In the genomic region with DNA sequence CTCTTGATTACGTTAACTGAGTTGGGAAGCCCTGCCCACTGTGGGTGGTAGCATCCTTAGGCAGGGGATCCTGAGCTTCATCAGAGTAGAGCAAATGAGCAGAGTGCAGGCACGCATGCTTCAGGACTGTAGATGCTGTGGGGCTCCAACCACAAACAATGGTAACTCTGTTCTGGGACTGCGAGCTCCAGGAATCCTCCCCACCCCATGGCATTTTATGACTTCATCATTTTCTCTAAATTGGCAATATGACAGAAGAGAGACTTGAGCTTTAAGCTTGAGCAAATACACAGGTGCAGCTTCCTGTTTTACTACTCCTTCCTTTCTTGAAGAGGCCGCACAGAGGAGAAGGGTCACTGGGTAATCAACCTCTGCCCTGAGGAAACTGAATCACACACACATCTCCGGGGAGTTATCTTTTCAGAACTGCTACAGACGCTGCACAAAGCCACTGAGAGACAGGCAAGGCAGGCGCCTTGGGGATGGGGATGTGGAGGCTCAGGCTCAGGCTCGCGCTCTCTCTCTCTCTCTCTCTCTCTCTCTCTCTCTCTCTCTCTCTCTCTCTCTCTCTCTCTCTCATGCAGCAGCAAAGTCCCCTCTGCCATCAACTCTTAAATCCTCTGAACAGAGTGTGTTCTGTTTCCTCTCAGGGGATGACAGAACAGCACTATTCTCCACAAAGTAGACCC, we compare ENCODE assay signal across 8 mouse cellular contexts. TPM values are rescaled to one million over a fixed set of nuclear protein-coding genes. Genes with fewer than 3 reads are reported as not detected.
DNase-seq lines count a peak whose midpoint lies in the region; ATAC-seq and TF ChIP-seq lines count a peak whose summit lies in the region.

No protein-coding gene starts in this region.

- 0 out of 2 replicates have a peak, but pooled peaks cover 2% of the 10 kb centered on the region for H3K36me3 ChIP-seq in kidney, embryonic 15.5 days
- no peaks in the 10 kb centered on the region for H3K36me3 ChIP-seq in kidney, adult 2 months (ENCODE audit: control insufficient read depth, insufficient read depth, low read length)
- no peaks in the 10 kb centered on the region for H3K36me3 ChIP-seq in embryonic facial prominence, embryonic 10.5 days (replicated peaks)
- no peaks in the 10 kb centered on the region for H3K36me3 ChIP-seq in forebrain, embryonic 13.5 days (ENCODE audit: poor library complexity, severe bottlenecking)

- H3K4me1 ChIP-seq in kidney, embryonic 15.5 days, result peaks cover 48% of the 10 kb centered on the region
- peaks cover 3% of the 10 kb centered on the region; the same call in 1 of the 2 replicates for H3K4me1 ChIP-seq in kidney, adult 2 months (ENCODE audit: control insufficient read depth, insufficient read depth, low read length)
- peaks cover 52% of the 10 kb centered on the region for H3K4me1 ChIP-seq in embryonic facial prominence, embryonic 10.5 days
- H3K4me1 ChIP-seq in forebrain, embryonic 13.5 days, result peaks cover 14% of the 10 kb centered on the region; the same call in 1 of the 2 replicates

- TF ChIP-seq POLR2A in kidney, adult 2 months (IDR thresholded peaks at IDR 0.05; ENCODE audit: low read depth, low read length), result no peak

- H3K4me2 ChIP-seq in kidney, embryonic 15.5 days, result no peak overlapping the region
- no peak overlapping the region for H3K4me2 ChIP-seq in forebrain, embryonic 13.5 days

- TF ChIP-seq CTCF in kidney, adult 2 months (conservative IDR thresholded peaks at IDR 0.05; ENCODE audit: insufficient read depth, insufficient read length, low read depth, low read length), result no peak

- no peak overlapping the region for H3K27ac ChIP-seq in kidney, embryonic 15.5 days
- H3K27ac ChIP-seq in kidney, adult 2 months (ENCODE audit: insufficient read depth, low read depth, low read length), result no peak overlapping the region
- H3K27ac ChIP-seq in embryonic facial prominence, embryonic 10.5 days (replicated peaks), result peak overlapping the region; percentile 35
- H3K27ac ChIP-seq in forebrain, embryonic 13.5 days, result no peak overlapping the region

- no peaks in the 10 kb centered on the region for H3K27me3 ChIP-seq in kidney, embryonic 15.5 days
- H3K27me3 ChIP-seq in kidney, adult 2 months (replicated peaks; ENCODE audit: control insufficient read depth, insufficient read depth, low read length), result no peaks in the 10 kb centered on the region
- H3K27me3 ChIP-seq in embryonic facial prominence, embryonic 10.5 days (replicated peaks; ENCODE audit: low read depth, poor library complexity, severe bottlenecking), result no peaks in the 10 kb centered on the region
- no peaks in the 10 kb centered on the region for H3K27me3 ChIP-seq in forebrain, embryonic 13.5 days

- no peak overlapping the region for H3K4me3 ChIP-seq in kidney, embryonic 15.5 days (replicated peaks)
- H3K4me3 ChIP-seq in kidney, adult 2 months (ENCODE audit: insufficient read depth, low read depth, low read length), result no peak overlapping the region
- no peak overlapping the region for H3K4me3 ChIP-seq in embryonic facial prominence, embryonic 10.5 days
- no peak overlapping the region for H3K4me3 ChIP-seq in forebrain, embryonic 13.5 days

- intact Hi-C loops in left cerebral cortex, postnatal 4 days (cut with DNase I), result no loop called here

- 0 out of 2 replicates have a peak, but pooled peaks have one; percentile 40 for ATAC-seq in kidney, embryonic 15.5 days (replicated peaks; ENCODE audit: low FRiP score)
- ATAC-seq in monocyte, adult 5-6 weeks (replicated peaks; ENCODE audit: insufficient number of reproducible peaks, low FRiP score, low TSS enrichment, poor library complexity, severe bottlenecking), result peak; percentile 32; the same call in 1 of the 2 replicates
- no peak for ATAC-seq in forebrain, embryonic 13.5 days

- no peak for DNase-seq in kidney, adult 2 months
- DNase-seq in CD4-positive helper T cell, adult 2 months (ENCODE audit: low read depth, low spot score), result peak; percentile 53
- peak; percentile 27 for DNase-seq in embryonic facial prominence, embryonic 10.5 days (ENCODE audit: low spot score)
- no peak for DNase-seq in adipocyte (ENCODE audit: low spot score)
- no peak for DNase-seq in left cerebral cortex, postnatal 4 days

- 19% methylated on average over 9 of the region's 9 CpGs for WGBS in kidney, embryonic 15.5 days
- 44% methylated on average over 9 of the region's 9 CpGs for WGBS in kidney, adult 2 months
- 37% methylated on average over 9 of the region's 9 CpGs for WGBS in embryonic facial prominence, embryonic 10.5 days
- 57% methylated on average over 9 of the region's 9 CpGs for WGBS in forebrain, embryonic 13.5 days

- no peaks in the 10 kb centered on the region for H3K9me3 ChIP-seq in kidney, embryonic 15.5 days (replicated peaks)
- H3K9me3 ChIP-seq in embryonic facial prominence, embryonic 10.5 days, result no peaks in the 10 kb centered on the region
- H3K9me3 ChIP-seq in forebrain, embryonic 13.5 days (replicated peaks), result no peaks in the 10 kb centered on the region

- H3K9ac ChIP-seq in kidney, embryonic 15.5 days, result no peak overlapping the region
- H3K9ac ChIP-seq in forebrain, embryonic 13.5 days, result no peak overlapping the region

RNA-seq across cellular contexts. Expression of a gene that starts 55.5 kb away (rescaled TPM):
- polyA plus RNA-seq in kidney, embryonic 15.5 days (2015; fragmentation: Nextera tagmentation; extraction: Ambion mirVana), result 24.8 and 27.1 TPM in 2 replicates
- polyA plus RNA-seq in kidney, adult 2 months (2012; rRNA removed), result 20.0 and 25.1 TPM in 2 replicates
- polyA plus RNA-seq in embryonic facial prominence, embryonic 10.5 days (2016; fragmentation: Nextera tagmentation; extraction: Ambion mirVana), result 30.8 and 32.0 TPM in 2 replicates
- total RNA-seq in monocyte, adult 5-6 weeks (2017), result 8.6 to 12.8 TPM (median 10.1 TPM) in 3 replicates
- total RNA-seq in left cerebral cortex, postnatal 4 days (2021), result 10 to 100 TPM; 81.3 to 93.4 TPM
- polyA plus RNA-seq in forebrain, embryonic 13.5 days (2015; fragmentation: Nextera tagmentation; extraction: Ambion mirVana), result 39.2 and 42.5 TPM in 2 replicates

Comparison
In these comparisons a context has a peak if more than half of its experiments do, and no peak if none do; other contexts are left out.
1. DNase-seq: peak in CD4-positive helper T cell, adult 2 months (single experiment) and embryonic facial prominence, embryonic 10.5 days (single experiment); none in kidney, adult 2 months (single experiment), adipocyte (single experiment) and left cerebral cortex, postnatal 4 days (single experiment).